Mouse (Mus musculus): ENCODE measurements at regions not wholly inside any gene's neighbourhood (a gene's known extent, or its start where the extent isn't known, plus 50 kb on each side); places are given as distances from the start of the nearest gene placed in this dataset.

- Histone ChIP-seq H3K36me3 (ENCODE audit: insufficient read depth) (no peaks in the 10 kb centered on the region), H3K27ac (ENCODE audit: low read depth) (no peak overlapping the region)
Observed at GRCm38 (mm10) chr17:13659943-13660342, 100.4 kb upstream of the Afdn start.

GRCm38 (mm10) chr17:13661023-13661422, 99.3 kb upstream of the Afdn start:
- TF ChIP-seq CTCF (IDR thresholded peaks at IDR 0.05; ENCODE audit: low read depth) = no peak
- no peak overlapping the region for H3K4me2 ChIP-seq
- H3K4me3 ChIP-seq (ENCODE audit: low read depth, low read length) = no peak overlapping the region
- H3K9me3 ChIP-seq (ENCODE audit: low read depth, low read length) = no peaks in the 10 kb centered on the region
- no peaks in the 10 kb centered on the region for H3K27me3 ChIP-seq (ENCODE audit: insufficient read depth, low read length)
- DNase-seq (no peak), ATAC-seq (ENCODE audit: insufficient read depth) (no peak)
- H3K36me3 ChIP-seq (ENCODE audit: insufficient read depth) = no peaks in the 10 kb centered on the region
- H3K27ac ChIP-seq (ENCODE audit: low read depth) = no peak overlapping the region
- H3K9ac ChIP-seq = no peak overlapping the region
- H3K4me1 ChIP-seq (ENCODE audit: insufficient read depth) = peaks cover 14% of the 10 kb centered on the region
- WGBS = 45% methylated on average over 8 of the region's 8 CpGs

More at GRCm38 (mm10) chr17:13659943-13660342, 100.4 kb upstream of the Afdn start:
- WGBS = 63% methylated on average over 4 of the region's 4 CpGs
- DNase-seq (no peak), ATAC-seq (ENCODE audit: insufficient read depth) (no peak)
- Histone ChIP-seq H3K27me3 (ENCODE audit: insufficient read depth, low read length) (no peaks in the 10 kb centered on the region), H3K9me3 (ENCODE audit: low read depth, low read length) (no peaks in the 10 kb centered on the region), H3K4me1 (ENCODE audit: insufficient read depth) (peaks cover 14% of the 10 kb centered on the region), H3K4me3 (ENCODE audit: low read depth, low read length) (no peak overlapping the region), H3K9ac (no peak overlapping the region), H3K4me2 (no peak overlapping the region)
- TF ChIP-seq CTCF (IDR thresholded peaks at IDR 0.05; ENCODE audit: low read depth) = no peak

- H3K4me2 ChIP-seq = no peak overlapping the region
- ATAC-seq (ENCODE audit: insufficient read depth) (no peak), DNase-seq (no peak)
- H3K9ac ChIP-seq = no peak overlapping the region
- H3K4me3 ChIP-seq (ENCODE audit: low read depth, low read length) = no peak overlapping the region
- H3K27ac ChIP-seq (ENCODE audit: low read depth) = no peak overlapping the region
- H3K36me3 ChIP-seq (ENCODE audit: insufficient read depth) = no peaks in the 10 kb centered on the region
- H3K27me3 ChIP-seq (ENCODE audit: insufficient read depth, low read length) = no peaks in the 10 kb centered on the region
- no peak for TF ChIP-seq CTCF (IDR thresholded peaks at IDR 0.05; ENCODE audit: low read depth)
- peaks cover 10% of the 10 kb centered on the region; the same call in 1 of the 2 replicates for H3K4me1 ChIP-seq (ENCODE audit: insufficient read depth)
- H3K9me3 ChIP-seq (ENCODE audit: low read depth, low read length) = no peaks in the 10 kb centered on the region
- WGBS = 79% methylated on average over 4 of the region's 4 CpGs
Observed at GRCm38 (mm10) chr17:13662152-13662551, 98.2 kb upstream of the Afdn start.
